Mouse (Mus musculus): ENCODE data around the gene Hint3.

- TF ChIP-seq CTCF (IDR thresholded peaks at IDR 0.05; ENCODE audit: low read depth, low read length) = no peak
- no peak for TF ChIP-seq POLR2A (IDR thresholded peaks at IDR 0.05; ENCODE audit: borderline replicate concordance, low read depth, low read length)
Observed at GRCm38 (mm10) chr10:30613039-30613438, 16.4 kb downstream of the Hint3 start.
